Mouse (Mus musculus): ENCODE measurements around the gene Sfxn5.

- TF ChIP-seq CTCF (IDR thresholded peaks at IDR 0.05; ENCODE audit: borderline replicate concordance, insufficient read depth, low read depth, low read length) (no peak), POLR2A (IDR thresholded peaks at IDR 0.05; ENCODE audit: borderline replicate concordance, insufficient read depth, low read length) (no peak)
These were observed 3.5 kb downstream of the Sfxn5 start for GRCm38 (mm10) chr6:85329666-85330185.
